Mouse (Mus musculus): ENCODE measurements around the gene Zfp961. TPM values are rescaled to one million over a fixed set of nuclear protein-coding genes. Genes with fewer than 3 reads are reported as not detected.

Gene Zfp961
- 8.5 TPM for polyA plus RNA-seq (2014; fragmentation: Illumina TruSeq; extraction: RNeasy Lipid Tissue Mini Kit (QIAGEN cat#74804); ENCODE audit: low read depth, low replicate concordance)

DNA sequence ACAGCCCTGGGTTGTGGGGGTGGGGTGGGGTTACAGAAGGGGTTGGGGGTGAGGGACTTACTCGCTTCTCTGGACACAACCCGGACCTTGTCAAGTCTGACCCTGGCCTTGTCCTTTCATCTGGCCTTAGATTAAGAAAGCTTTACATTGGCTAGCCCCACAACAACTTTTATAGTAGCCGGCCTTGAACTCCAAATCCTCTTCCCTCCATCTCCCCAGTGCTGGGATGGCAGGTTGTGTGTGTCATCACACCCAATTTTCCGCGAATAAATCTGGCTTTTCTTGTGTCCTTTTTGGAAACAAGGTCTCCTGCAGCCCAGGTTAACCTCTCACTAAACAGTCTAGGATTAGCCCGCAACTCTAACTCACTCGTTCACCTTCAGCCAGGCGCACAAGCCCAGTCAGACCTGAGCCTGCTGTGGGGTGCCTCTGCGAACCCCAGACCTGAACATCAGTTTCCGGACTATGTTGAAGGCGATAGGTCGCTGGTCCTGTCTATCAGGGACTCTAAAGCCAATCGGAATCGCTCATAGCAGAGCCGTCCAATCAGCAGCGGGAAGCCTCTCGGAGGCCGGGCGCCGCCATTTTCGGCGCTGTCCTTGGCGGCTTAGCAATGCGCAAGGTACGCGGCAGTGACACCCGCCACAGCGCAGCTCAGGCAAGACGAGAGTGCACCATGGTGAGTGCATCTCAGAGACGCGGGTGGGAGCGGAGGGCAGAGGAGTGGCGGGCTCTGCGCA is at the start of gene Zfp961:
Gene Zfp961, plus strand, starts transcription at position 557 of the 740 bp plus-strand sequence.

DNA sequence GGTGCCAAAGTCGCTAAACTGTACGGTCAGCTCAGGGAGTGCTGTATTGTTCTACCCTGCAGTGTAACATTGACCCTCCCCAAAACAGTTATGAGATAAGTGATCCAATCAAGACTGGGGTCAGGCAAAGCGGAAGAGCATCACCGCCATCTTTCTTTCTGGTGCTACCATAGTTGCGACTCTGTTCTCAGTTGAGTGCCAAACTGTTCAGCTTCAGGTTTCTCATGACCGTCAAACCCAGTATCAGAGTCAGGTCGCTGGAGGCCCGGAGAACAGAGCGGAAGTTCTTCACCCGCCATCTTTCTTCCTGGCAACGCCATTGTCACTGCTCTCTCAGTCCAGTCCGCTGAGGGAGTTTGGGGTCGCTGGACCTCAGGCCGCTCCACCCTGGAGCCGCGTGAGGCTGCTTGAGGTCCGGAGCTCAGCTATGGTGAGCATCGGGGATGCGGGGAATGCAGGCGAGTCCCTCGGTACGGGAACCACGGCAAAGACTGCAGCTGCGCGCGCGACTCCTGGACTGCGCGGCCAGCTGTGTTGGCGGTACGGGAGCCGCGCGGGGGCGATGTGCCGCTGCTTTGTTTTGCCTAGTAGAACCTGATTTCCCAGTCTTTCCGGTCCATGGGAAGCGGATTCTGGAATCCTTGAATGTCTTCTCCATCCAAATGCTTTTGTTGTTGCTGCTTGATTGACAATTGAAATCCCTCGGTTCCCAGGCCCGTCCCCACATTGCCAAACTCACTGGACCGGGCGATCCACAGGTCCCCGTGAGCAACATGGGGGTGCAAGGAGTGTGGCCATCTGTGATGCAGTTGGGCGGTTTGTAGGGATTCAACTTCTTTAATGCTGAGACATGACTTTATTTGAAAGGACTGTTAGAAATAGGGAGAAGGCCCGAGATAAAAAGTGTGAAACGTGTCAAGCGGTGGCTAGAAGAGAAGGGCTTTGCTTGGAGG is 42.3 kb upstream of the Zfp961 start, which contains the start of the genes Zfp882 and Zfp617:
Gene Zfp882, plus strand, starts transcription at position 300 of the 953 bp plus-strand sequence.
Gene Zfp617, plus strand, starts transcription at position 327 of the 953 bp plus-strand sequence.

DNA sequence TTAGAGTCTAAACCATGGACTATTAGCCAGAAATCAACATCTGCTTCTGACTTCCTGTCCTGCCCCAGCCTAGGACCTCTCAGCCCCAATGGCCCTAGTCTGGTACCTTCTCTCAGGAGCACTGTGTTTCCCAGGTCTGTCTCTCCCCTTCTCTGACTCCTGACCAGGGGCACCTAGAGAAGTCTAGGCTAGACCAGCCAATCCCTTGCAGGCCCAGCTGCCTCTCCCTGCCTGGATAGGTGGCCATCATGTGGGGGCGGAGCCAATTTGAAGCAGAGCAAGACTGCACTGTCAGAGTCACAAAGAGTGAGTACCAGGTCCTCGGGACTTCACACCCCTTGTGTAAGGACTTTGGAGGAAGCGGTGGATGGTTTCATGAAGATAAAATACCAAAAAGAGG is 58.6 kb downstream of the Zfp961 start, which contains the start of gene Cyp4f18:
Gene Cyp4f18, minus strand, starts transcription at position 154 of the 400 bp plus-strand sequence.

DNA sequence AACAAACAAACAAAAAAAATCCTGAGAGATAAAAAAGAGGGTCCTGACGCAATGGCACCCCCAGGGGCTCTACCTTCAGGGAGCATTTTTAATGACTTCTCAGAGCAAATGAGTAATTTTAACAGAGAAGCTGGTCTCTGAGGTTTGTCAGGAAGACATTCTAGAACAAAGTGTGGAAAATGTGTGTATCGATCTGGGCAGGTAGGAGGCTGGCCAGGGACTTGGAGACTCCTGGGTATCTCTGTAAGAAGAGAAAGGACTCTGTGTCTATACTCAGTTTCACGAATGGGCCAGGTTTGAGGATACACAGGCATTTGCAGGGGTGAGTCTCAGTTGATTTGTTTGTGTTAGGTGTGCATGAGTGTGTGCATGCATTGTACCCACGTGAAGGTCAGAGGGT is 90.1 kb downstream of the Zfp961 start, which contains the start of gene Olfr372:
Gene Olfr372, plus strand, starts transcription at position 301 of the 400 bp plus-strand sequence.

Other genes starting within 250 kb of the Zfp961 start
- 6.6 TPM for gene B3gnt3, start 249.2 kb upstream of the Zfp961 start, polyA plus RNA-seq (2014; fragmentation: Illumina TruSeq; extraction: RNeasy Lipid Tissue Mini Kit (QIAGEN cat#74804); ENCODE audit: low read depth, low replicate concordance)
- gene Fcho1, start 225.3 kb upstream of the Zfp961 start, polyA plus RNA-seq (2014; fragmentation: Illumina TruSeq; extraction: RNeasy Lipid Tissue Mini Kit (QIAGEN cat#74804); ENCODE audit: low read depth, low replicate concordance) = 0.99 TPM
- gene Zfp709, start 69.0 kb upstream of the Zfp961 start, polyA plus RNA-seq (2014; fragmentation: Illumina TruSeq; extraction: RNeasy Lipid Tissue Mini Kit (QIAGEN cat#74804); ENCODE audit: low read depth, low replicate concordance) = 2.9 TPM
- 2.6 TPM for gene Zfp882, start 42.4 kb upstream of the Zfp961 start, polyA plus RNA-seq (2014; fragmentation: Illumina TruSeq; extraction: RNeasy Lipid Tissue Mini Kit (QIAGEN cat#74804); ENCODE audit: low read depth, low replicate concordance)
- 26.2 TPM for gene Zfp617, start 42.4 kb upstream of the Zfp961 start, polyA plus RNA-seq (2014; fragmentation: Illumina TruSeq; extraction: RNeasy Lipid Tissue Mini Kit (QIAGEN cat#74804); ENCODE audit: low read depth, low replicate concordance)
- 0.34 TPM for gene Cyp4f18, start 58.6 kb downstream of the Zfp961 start, polyA plus RNA-seq (2014; fragmentation: Illumina TruSeq; extraction: RNeasy Lipid Tissue Mini Kit (QIAGEN cat#74804); ENCODE audit: low read depth, low replicate concordance)
- not detected for gene Olfr372, start 90.2 kb downstream of the Zfp961 start, polyA plus RNA-seq (2014; fragmentation: Illumina TruSeq; extraction: RNeasy Lipid Tissue Mini Kit (QIAGEN cat#74804); ENCODE audit: low read depth, low replicate concordance)
- gene Olfr373, start 132.1 kb downstream of the Zfp961 start, polyA plus RNA-seq (2014; fragmentation: Illumina TruSeq; extraction: RNeasy Lipid Tissue Mini Kit (QIAGEN cat#74804); ENCODE audit: low read depth, low replicate concordance) = not detected
- not detected for gene Olfr374, start 156.0 kb downstream of the Zfp961 start, polyA plus RNA-seq (2014; fragmentation: Illumina TruSeq; extraction: RNeasy Lipid Tissue Mini Kit (QIAGEN cat#74804); ENCODE audit: low read depth, low replicate concordance)
- 104 TPM for gene Tpm4, start 183.9 kb downstream of the Zfp961 start, polyA plus RNA-seq (2014; fragmentation: Illumina TruSeq; extraction: RNeasy Lipid Tissue Mini Kit (QIAGEN cat#74804); ENCODE audit: low read depth, low replicate concordance)
- gene Rab8a, start 210.2 kb downstream of the Zfp961 start, polyA plus RNA-seq (2014; fragmentation: Illumina TruSeq; extraction: RNeasy Lipid Tissue Mini Kit (QIAGEN cat#74804); ENCODE audit: low read depth, low replicate concordance) = 24.8 TPM
- not detected for gene Hsh2d, start 238.6 kb downstream of the Zfp961 start, polyA plus RNA-seq (2014; fragmentation: Illumina TruSeq; extraction: RNeasy Lipid Tissue Mini Kit (QIAGEN cat#74804); ENCODE audit: low read depth, low replicate concordance)